Mouse (Mus musculus): Measurements from ENCODE around the gene Acsf3. TPM values are rescaled to one million over a fixed set of nuclear protein-coding genes. Genes with fewer than 3 reads are reported as not detected.

Gene Acsf3
- total and polyA plus RNA-seq, 3 experiments: 2.2 to 10.4 (median 9.0) TPM

DNA sequence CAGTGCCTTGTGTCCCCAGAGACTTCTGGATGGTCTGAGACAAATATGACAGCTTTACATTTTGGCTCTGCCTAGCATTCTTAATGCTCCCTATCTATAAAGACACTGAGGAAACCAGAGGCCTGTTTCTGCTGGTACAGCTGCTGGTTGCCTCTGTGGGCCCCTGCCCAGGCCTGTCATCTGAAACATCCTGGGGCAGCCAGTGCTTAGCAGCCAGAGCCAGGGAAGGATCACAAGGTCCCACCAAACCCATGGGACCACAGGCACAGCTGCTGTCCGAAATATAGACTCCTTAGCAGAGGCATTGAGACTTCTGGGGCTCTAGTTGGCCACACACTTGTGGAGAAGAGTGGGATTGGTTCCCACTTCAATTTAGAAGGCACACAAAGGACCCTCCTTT, 9.5 kb downstream of the Acsf3 start:
- Histone ChIP-seq H3K36me3 (replicated peaks in 1 of 2; ENCODE audit: control insufficient read depth in 1 of 2, insufficient read depth in 1 of 2, low read length in 1 of 2) (peaks cover 31 to 96% of the 10 kb centered on the region in 2 experiments), H3K27ac (ENCODE audit: insufficient read depth, low read depth) (no peak overlapping the region), H3K4me3 (replicated peaks in 1 of 3; ENCODE audit: low read depth in 2 of 3, low read length in 2 of 3, poor library complexity in 1 of 3) (no peak overlapping the region), H3K79me2 (replicated peaks; ENCODE audit: control insufficient read depth, extremely low read depth, insufficient read depth, poor library complexity, severe bottlenecking) (no peaks in the 10 kb centered on the region), H3K9ac (ENCODE audit: insufficient read depth, low read depth) (no peak overlapping the region), H3K9me3 (replicated peaks; ENCODE audit: low read length) (no peaks in the 10 kb centered on the region), H3K27me3 (replicated peaks) (no peaks in the 10 kb centered on the region), H3K4me2 (ENCODE audit: insufficient read depth, low read depth, poor library complexity, severe bottlenecking) (no peak overlapping the region), H3K4me1 (ENCODE audit: control insufficient read depth in 1 of 2, insufficient read depth in 2 of 2) (peaks cover 3 to 18% of the 10 kb centered on the region in 2 experiments; a peak in 2 of 4 replicates)
- TF ChIP-seq ZNF384 (IDR thresholded peaks at IDR 0.05; ENCODE audit: low read depth, low read length): no peak
- DNase-seq (ENCODE audit: extremely low read depth): no peak
- dilution Hi-C loops (cut with MboI; ENCODE audit: extremely low pct_ligation_motif_present, extremely low pct_unique_long_range_greater_than_20kb, low sequenced_read_pairs) (no loop called here), in situ Hi-C loops (cut with MboI; ENCODE audit: low pct_ligation_motif_present, low pct_unique_long_range_greater_than_20kb, low sequenced_read_pairs) (no loop called here)

GRCm38 (mm10) chr8:122789796-122790195, 14.5 kb downstream of the Acsf3 start:
- Histone ChIP-seq H3K4me2 (ENCODE audit: insufficient read depth, low read depth, poor library complexity, severe bottlenecking) (no peak overlapping the region), H3K9ac (ENCODE audit: insufficient read depth, low read depth) (no peak overlapping the region), H3K9me3 (replicated peaks; ENCODE audit: low read length) (no peaks in the 10 kb centered on the region), H3K4me3 (replicated peaks in 1 of 3; ENCODE audit: low read depth in 2 of 3, low read length in 2 of 3, poor library complexity in 1 of 3) (no peak overlapping the region), H3K79me2 (replicated peaks; ENCODE audit: control insufficient read depth, extremely low read depth, insufficient read depth, poor library complexity, severe bottlenecking) (no peaks in the 10 kb centered on the region), H3K27ac (ENCODE audit: insufficient read depth, low read depth) (no peak overlapping the region), H3K27me3 (replicated peaks) (no peaks in the 10 kb centered on the region), H3K36me3 (replicated peaks in 1 of 2; ENCODE audit: control insufficient read depth in 1 of 2, insufficient read depth in 1 of 2, low read length in 1 of 2) (peaks cover 13 to 81% of the 10 kb centered on the region in 2 experiments), H3K4me1 (ENCODE audit: control insufficient read depth in 1 of 2, insufficient read depth in 2 of 2) (peaks cover 0 to 5% of the 10 kb centered on the region in 2 experiments; a peak in 1 of 4 replicates)
- dilution Hi-C loops (cut with MboI; ENCODE audit: extremely low pct_ligation_motif_present, extremely low pct_unique_long_range_greater_than_20kb, low sequenced_read_pairs): no loop called here
- no peak for DNase-seq (ENCODE audit: extremely low read depth)
- TF ChIP-seq ELF1 (IDR thresholded peaks at IDR 0.05; ENCODE audit: low read depth, low read length) (no peak), ZKSCAN1 (IDR thresholded peaks at IDR 0.05; ENCODE audit: borderline replicate concordance, low read depth, low read length) (no peak), CHD2 (IDR thresholded peaks at IDR 0.05; ENCODE audit: low read length) (no peak), BHLHE40 (IDR thresholded peaks at IDR 0.05; ENCODE audit: low read depth, low read length) (no peak), POLR2AphosphoS2 (IDR thresholded peaks at IDR 0.05; ENCODE audit: low read depth, low read length) (no peak), KAT2A (IDR thresholded peaks at IDR 0.05; ENCODE audit: insufficient replicate concordance, low read length) (no peak), SMC3 (IDR thresholded peaks at IDR 0.05; ENCODE audit: low read depth, low read length) (no peak), IRF4 (IDR thresholded peaks at IDR 0.05; ENCODE audit: low read depth, low read length) (no peak), ZC3H11A (IDR thresholded peaks at IDR 0.05; ENCODE audit: low read depth, low read length) (no peak), JUN (IDR thresholded peaks at IDR 0.05; ENCODE audit: insufficient read depth, low read depth, low read length) (no peak), NRF1 (IDR thresholded peaks at IDR 0.05; ENCODE audit: low read depth, low read length) (no peak), MAX (IDR thresholded peaks at IDR 0.05; ENCODE audit: low read length) (no peak), MYC (IDR thresholded peaks at IDR 0.05; ENCODE audit: low read depth, low read length) (no peak), CTCF (conservative IDR thresholded peaks at IDR 0.05 in 1 of 2, IDR thresholded peaks at IDR 0.05 in 1 of 2; ENCODE audit: low read depth in 2 of 2, low read length in 2 of 2) (no peak), HCFC1 (IDR thresholded peaks at IDR 0.05; ENCODE audit: low read depth, low read length) (no peak), NELFE (IDR thresholded peaks at IDR 0.05; ENCODE audit: low read depth, low read length) (no peak), RCOR1 (conservative IDR thresholded peaks at IDR 0.05; ENCODE audit: low read depth, low read length) (no peak), MEF2A (IDR thresholded peaks at IDR 0.05; ENCODE audit: borderline replicate concordance, low read depth, low read length) (no peak), ZNF384 (IDR thresholded peaks at IDR 0.05; ENCODE audit: low read depth, low read length) (no peak)
- in situ Hi-C loops (cut with MboI; ENCODE audit: low pct_ligation_motif_present, low pct_unique_long_range_greater_than_20kb, low sequenced_read_pairs): no loop called here

Measured in CH12.LX (cell line).